Mouse (Mus musculus) 3134 (cell line): ENCODE measurements at regions not wholly inside any gene's neighbourhood (a gene's known extent, or its start where the extent isn't known, plus 50 kb on each side); places are given as distances from the start of the nearest gene placed in this dataset.

ENCODE experiments used
- DNase-seq: peaks from one replicate; pipeline ENCODE4 v3.0.0-alpha.2; 2011; ENCODE audit warnings: low spot score; ENCODE audit not compliant: insufficient read length; ENCODE audit errors: extremely low read depth

DNA sequence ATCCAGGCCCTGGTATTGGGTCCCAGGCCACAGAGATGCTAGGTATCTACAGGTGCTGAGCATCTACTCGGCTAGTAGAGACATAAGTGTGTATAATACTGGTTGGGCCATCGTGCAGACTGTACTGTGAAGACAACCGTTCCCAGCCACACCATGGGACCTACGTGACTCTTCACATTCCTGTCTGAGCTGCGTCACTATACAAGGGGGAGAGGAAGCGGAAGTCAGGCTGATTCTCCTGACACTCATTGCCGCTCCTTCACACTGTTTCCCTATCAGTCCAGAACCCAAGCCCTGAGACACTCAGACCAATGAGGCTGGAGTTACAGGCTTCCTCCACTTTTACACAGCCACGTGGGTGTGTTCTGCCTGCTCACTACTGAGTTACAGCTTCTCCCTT, 181.1 kb downstream of the Ly86 start:
- no peak for DNase-seq

- DNase-seq: no peak
These were observed 183.4 kb downstream of the Ly86 start for GRCm38 (mm10) chr13:37528380-37528779.

GRCm38 (mm10) chr13:37528876-37529275, 183.9 kb downstream of the Ly86 start:
- DNase-seq: no peak

DNA sequence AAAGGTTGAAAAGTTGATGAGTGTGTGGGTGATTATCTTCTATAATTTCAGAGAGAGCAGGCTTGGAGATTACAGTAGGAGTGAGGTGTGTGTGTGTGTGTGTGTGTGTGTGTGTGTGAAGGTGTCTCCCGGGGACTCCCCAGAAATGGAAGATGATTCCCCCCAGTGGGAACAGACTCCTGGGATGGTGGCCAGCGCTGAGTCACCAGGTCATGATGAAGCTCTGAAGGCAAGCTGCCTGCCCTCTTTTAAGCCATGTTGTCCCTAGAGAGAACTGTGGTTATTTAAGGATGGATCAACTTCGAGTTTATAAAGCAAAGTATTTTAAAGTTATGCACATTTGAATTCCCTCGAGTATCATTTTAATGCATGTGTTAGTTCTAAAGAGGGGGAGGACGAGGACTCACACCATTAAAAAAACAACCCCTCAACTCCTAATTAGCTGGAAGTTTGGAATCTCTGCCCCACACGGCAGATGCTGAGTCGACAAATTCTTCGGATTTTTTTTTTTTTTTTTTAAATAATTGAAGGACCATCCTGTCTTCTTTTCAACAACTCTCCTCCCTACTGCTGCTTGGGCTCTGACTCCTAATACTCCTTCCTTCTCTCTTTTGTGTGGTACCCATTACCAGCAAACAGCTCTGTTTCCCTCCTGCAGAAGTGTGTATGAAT, 186.6 kb downstream of the Ly86 start:
- DNase-seq: peak; percentile 45

- no peak for DNase-seq
These were observed 187.7 kb downstream of the Ly86 start for GRCm38 (mm10) chr13:37532596-37533170.

DNA sequence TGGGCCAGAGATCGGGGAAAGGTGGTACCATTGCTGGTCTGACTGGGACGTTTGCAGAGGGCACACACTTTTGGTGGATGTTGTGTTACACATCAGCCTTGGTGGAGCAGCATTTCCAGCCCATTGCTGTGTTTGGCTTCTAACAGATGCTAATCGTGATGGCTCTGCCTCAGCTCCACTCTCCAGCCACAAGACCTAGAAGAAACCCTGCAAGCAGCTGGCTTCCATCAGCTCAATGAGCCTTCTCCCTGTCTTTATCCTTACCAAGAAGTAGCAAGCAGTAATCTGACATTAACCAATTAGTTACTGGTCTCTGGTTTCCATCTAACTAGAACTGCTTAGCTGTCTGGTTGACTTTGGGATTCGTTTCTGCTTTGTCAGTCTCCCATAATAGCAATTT, 188.8 kb downstream of the Ly86 start:
- DNase-seq: no peak

GRCm38 (mm10) chr13:37537330-37537729, 192.3 kb downstream of the Ly86 start:
- no peak for DNase-seq

- no peak for DNase-seq
These were observed 192.8 kb downstream of the Ly86 start for GRCm38 (mm10) chr13:37537793-37538192.

GRCm38 (mm10) chr13:37540980-37541531, 196.0 kb downstream of the Ly86 start:
- DNase-seq: no peak

DNA sequence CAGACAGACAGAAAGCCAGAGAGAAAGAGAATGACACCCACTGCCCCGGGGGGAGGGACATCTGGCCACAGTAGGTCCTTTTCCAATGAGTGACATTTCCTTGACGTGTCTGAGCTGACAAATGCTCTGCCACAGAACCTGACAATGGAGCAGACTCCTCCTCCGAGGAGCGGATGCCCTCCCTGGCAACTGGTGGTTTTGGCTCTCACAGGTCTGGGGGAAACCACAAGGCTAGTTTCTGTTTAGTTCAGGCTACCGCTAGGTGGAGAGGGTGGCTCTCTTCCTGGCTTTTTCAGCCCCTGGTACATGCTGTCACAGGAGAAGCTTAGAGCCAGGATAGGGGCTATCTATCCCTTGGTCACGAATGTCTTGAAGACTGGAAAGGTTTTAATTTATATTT, 196.7 kb downstream of the Ly86 start:
- DNase-seq: peak; percentile 49

DNA sequence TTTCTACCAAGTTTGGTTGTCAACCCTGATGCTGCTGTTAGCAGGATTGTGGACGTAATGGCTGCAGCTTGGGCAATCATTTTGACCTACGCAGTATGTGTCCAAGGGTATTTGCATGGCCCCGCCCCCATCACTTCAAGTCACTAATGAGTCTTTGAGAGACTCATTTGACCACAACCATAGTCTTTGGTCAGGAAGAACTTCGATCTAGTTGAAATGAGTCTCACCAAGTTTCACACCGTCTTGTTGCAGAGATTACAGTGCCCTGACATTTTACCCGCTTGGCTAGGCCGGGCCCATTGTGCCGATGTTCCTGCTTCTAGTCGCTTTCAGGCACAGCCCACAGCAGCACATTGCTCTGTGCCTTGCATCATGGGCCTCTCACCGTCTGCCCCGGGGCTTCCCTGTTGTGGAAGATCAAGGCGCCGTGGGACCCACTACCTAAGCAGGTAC, 197.8 kb downstream of the Ly86 start:
- DNase-seq: no peak

GRCm38 (mm10) chr13:37543788-37544187, 198.8 kb downstream of the Ly86 start:
- no peak for DNase-seq

GRCm38 (mm10) chr13:37544696-37545095, 199.7 kb downstream of the Ly86 start:
- DNase-seq: no peak

- DNase-seq: no peak
These were observed 201.5 kb downstream of the Ly86 start for GRCm38 (mm10) chr13:37546556-37546955.

- no peak for DNase-seq
These were observed 205.6 kb downstream of the Ly86 start for GRCm38 (mm10) chr13:37550584-37550983.

- no peak for DNase-seq
These were observed 208.4 kb downstream of the Ly86 start for GRCm38 (mm10) chr13:37553392-37553791.

- DNase-seq: no peak
These were observed 212.2 kb downstream of the Ly86 start for GRCm38 (mm10) chr13:37557183-37557582.

GRCm38 (mm10) chr13:37557766-37558165, 212.8 kb downstream of the Ly86 start:
- DNase-seq: no peak

DNA sequence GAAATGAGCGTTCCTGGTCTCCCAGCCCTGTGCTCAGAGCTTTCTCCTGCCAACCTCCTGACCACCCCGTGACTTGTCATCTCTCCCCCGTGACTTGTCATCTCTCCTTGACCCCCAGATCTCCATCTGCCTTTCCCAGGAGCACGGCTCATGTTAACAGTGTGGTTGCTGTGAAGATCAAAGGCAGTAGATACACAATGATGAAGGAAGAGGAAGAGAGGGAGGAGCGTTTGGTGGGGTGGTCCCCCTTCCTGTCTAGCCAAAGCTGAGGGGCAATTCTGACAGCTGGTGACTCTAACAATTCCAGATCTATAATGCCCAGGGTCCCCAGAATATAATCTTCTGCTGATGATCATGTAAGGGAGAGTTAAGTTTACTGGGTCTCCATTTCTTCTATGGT, 214.0 kb downstream of the Ly86 start:
- no peak for DNase-seq

DNA sequence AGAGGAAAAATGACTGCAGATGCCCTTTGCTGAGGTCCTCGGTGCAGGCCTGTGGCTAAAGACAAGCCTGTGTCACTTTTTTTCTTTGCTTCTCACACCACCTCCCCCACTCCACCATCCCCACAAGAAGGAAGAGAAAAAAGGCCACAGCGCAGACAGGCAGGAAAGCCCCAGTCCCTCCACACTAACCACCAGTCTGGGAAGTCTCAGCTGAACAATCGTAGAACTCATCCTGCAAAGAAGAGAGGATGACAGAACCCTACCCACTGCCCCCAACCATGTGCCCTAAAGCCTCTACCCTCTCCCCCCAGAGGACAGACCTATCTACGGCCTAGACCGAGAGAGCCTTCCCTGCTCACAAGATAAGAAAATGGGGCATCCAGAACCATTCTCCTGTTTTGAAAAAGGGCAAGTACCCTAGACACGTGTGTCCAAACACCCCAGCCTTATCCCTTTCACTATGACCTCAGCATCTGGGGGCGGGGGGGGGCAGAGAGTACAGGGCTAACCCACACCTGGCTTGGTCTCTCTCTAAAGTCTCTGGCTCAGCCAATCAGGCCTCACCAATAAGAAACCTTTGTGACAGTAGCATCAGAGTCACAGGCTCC, 214.8 kb downstream of the Ly86 start:
- DNase-seq: no peak

DNA sequence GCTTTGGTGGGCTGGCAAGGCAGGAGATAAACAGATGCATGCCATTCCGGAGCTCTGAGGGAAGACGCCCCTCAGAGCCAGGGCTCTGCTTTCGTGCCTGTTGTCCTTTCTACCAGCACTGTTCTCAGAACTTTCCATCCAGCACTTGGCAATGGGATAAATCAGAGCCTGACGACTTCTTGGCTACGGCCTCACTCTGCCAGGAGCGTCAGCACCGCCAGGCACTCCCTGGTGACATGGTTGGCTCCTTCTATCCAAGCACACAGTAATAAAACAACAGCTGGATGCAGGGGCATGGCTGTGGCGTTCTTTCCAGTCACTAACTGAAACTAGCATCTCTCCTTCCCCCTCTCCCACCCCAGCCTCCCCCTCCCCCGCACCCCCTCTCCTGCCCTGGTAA, 215.4 kb downstream of the Ly86 start:
- DNase-seq: no peak

- no peak for DNase-seq
These were observed 215.8 kb downstream of the Ly86 start for GRCm38 (mm10) chr13:37560800-37561199.
